Mouse (Mus musculus) liver, embryonic 14.5 days (tissue): Measurements from ENCODE around the gene St6galnac3.

Source experiments
- CTCF ChIP-seq: IDR thresholded peaks from 2 replicates; pipeline ENCODE4 v1.5.1; 2016; ENCODE audit warnings: antibody characterized with exemption, low read depth, control low read depth
- EP300 ChIP-seq: IDR thresholded peaks from 2 replicates; pipeline ENCODE4 v1.6.1; 2016; ENCODE audit warnings: antibody characterized with exemption, low read depth

DNA sequence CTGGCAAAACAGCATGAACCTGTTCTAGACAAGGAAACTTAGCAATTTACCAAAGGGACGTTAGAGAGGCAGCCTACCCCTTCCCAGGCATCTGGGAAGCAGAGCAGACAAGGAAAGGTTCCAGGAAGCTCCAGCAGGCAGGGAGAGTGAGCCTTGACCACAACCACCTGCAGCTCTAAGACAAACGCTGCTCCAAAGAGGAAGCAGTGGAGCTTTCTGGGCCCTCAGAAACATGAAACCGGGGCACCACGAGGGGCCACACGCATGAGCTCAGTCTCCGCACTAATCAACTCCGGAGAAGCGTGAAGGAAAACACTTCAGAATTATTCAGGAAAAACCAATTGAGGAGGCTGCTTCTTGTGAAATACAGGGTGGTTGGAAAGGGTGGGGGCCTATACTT, 108.1 kb downstream of the St6galnac3 start:
- TF ChIP-seq CTCF (no peak), EP300 (no peak)
